In the genomic region with DNA sequence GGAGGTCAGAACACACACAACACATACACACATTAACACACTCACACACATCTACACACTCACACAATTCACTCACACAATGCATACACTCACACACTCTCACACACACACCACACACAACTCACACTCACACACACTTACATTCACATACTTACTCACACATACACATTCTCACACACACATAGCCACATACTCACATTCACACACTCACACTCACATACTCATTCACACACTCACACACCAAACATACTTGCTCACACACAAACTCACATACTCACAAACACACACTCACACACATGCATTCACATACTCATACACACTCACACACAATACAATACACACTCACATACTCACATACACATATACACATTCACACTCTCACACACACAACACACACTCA, we compare ENCODE assay signal across 22 mouse cellular contexts. TPM values are rescaled to one million over a fixed set of nuclear protein-coding genes. Genes with fewer than 3 reads are reported as not detected.
DNase-seq lines count a peak whose midpoint lies in the region; TF ChIP-seq lines count a peak whose summit lies in the region.
"Had no signal": no experiment of that assay in that cellular context is flagged by ENCODE, and none has a peak within 500 bp of the region (broad histone marks: within the 10 kb centered on the region; RNA-seq: fewer than 3 reads in every experiment).

No protein-coding gene starts in this region.

- DNase-seq in left cerebral cortex, adult 2 months (ENCODE audit: extremely low spot score in 1 of 2, low spot score in 2 of 2), result no peak
- no peak for DNase-seq in left cerebral cortex, adult 8-10 months (ENCODE audit: low spot score in 2 of 2)
- DNase-seq in MEL (ENCODE audit: low read depth, low spot score), result no peak
- no peak for DNase-seq in right cerebral cortex, postnatal 25 days
- DNase-seq: adrenal gland, adult 2 months; adrenal gland, postnatal 10 days; adrenal gland, postnatal 25 days; cerebellum, adult 11 months; cerebellum, adult 18-20 months; cerebellum, adult 8-10 months; cerebellum, adult 9-11 months; cerebellum, postnatal 14 days; cerebellum, postnatal 36 days; embryo, embryonic 11 days; forebrain, postnatal 0 days had no signal

- H3K9me3 ChIP-seq in MEL (replicated peaks; ENCODE audit: insufficient read depth, low read length), result no peaks in the 10 kb centered on the region
- H3K9me3 ChIP-seq: embryonic facial prominence, embryonic 13.5 days; embryonic facial prominence, embryonic 15.5 days; forebrain, embryonic 13.5 days; forebrain, embryonic 15.5 days had no signal

- H3K4me3 ChIP-seq in left cerebral cortex, adult 2 months, result no peak overlapping the region
- H3K4me3 ChIP-seq in MEL (ENCODE audit: control insufficient read depth in 1 of 2, insufficient read depth in 1 of 2, low read depth in 2 of 2, low read length in 2 of 2), result no peak overlapping the region
- H3K4me3 ChIP-seq in embryonic fibroblast, embryonic 13.5 days (ENCODE audit: insufficient read depth, low read length), result no peak overlapping the region
- H3K4me3 ChIP-seq: embryonic facial prominence, embryonic 13.5 days; embryonic facial prominence, embryonic 15.5 days; forebrain, embryonic 13.5 days; forebrain, embryonic 15.5 days had no signal

- no peaks in the 10 kb centered on the region for H3K79me2 ChIP-seq in MEL (ENCODE audit: control insufficient read depth, insufficient read depth, low read length, poor library complexity)

- intact Hi-C loops in left cerebral cortex, adult 2 months (cut with DNase I), result no loop called here

- no peak for TF ChIP-seq RAD21 in MEL (IDR thresholded peaks at IDR 0.05; ENCODE audit: low read depth, low read length)

- TF ChIP-seq CTCF in left cerebral cortex, adult 2 months (IDR thresholded peaks at IDR 0.05), result no peak
- no peak for TF ChIP-seq CTCF in MEL (IDR thresholded peaks at IDR 0.05 in 2 of 3, conservative IDR thresholded peaks at IDR 0.05 in 1 of 3; ENCODE audit: control insufficient read depth in 1 of 3, insufficient read depth in 1 of 3, low read depth in 2 of 3, low read length in 3 of 3, poor library complexity in 1 of 3, severe bottlenecking in 1 of 3)
- TF ChIP-seq CTCF in embryonic fibroblast, embryonic 13.5 days (IDR thresholded peaks at IDR 0.05; ENCODE audit: borderline replicate concordance, insufficient read depth, low read length), result 0 out of 2 replicates have a peak, but pooled peaks have one; percentile 3

- H3K9ac ChIP-seq in MEL (ENCODE audit: control insufficient read depth, low read depth, low read length, poor library complexity, severe bottlenecking), result no peak overlapping the region
- H3K9ac ChIP-seq: embryonic facial prominence, embryonic 13.5 days; embryonic facial prominence, embryonic 15.5 days; forebrain, embryonic 13.5 days; forebrain, embryonic 15.5 days; forebrain, postnatal 0 days had no signal

- H3K27ac ChIP-seq in left cerebral cortex, adult 2 months, result 0 out of 2 replicates have a peak overlapping the region, but pooled peaks have one; percentile 5
- no peak overlapping the region for H3K27ac ChIP-seq in MEL (ENCODE audit: control insufficient read depth, low read depth, low read length)
- no peak overlapping the region for H3K27ac ChIP-seq in embryonic fibroblast, embryonic 13.5 days (ENCODE audit: insufficient read depth, low read length)
- H3K27ac ChIP-seq: embryonic facial prominence, embryonic 13.5 days; embryonic facial prominence, embryonic 15.5 days; forebrain, embryonic 13.5 days had no signal

- no peaks in the 10 kb centered on the region for H3K4me1 ChIP-seq in MEL (ENCODE audit: control insufficient read depth in 1 of 2, insufficient read depth in 2 of 2, low read length in 2 of 2)
- H3K4me1 ChIP-seq in embryonic fibroblast, embryonic 13.5 days (ENCODE audit: control insufficient read depth, insufficient read depth, low read length), result no peaks in the 10 kb centered on the region
- H3K4me1 ChIP-seq: embryonic facial prominence, embryonic 13.5 days; embryonic facial prominence, embryonic 15.5 days had no signal

- H3K36me3 ChIP-seq in MEL (ENCODE audit: control insufficient read depth in 1 of 2, insufficient read depth in 2 of 2, low read length in 2 of 2), result no peaks in the 10 kb centered on the region
- H3K36me3 ChIP-seq: embryonic facial prominence, embryonic 13.5 days; embryonic facial prominence, embryonic 15.5 days; forebrain, embryonic 15.5 days had no signal

- TF ChIP-seq EP300 in MEL (IDR thresholded peaks at IDR 0.05; ENCODE audit: low read depth in 1 of 2, low read length in 2 of 2), result no peak

- no peak for TF ChIP-seq POLR2A in MEL (IDR thresholded peaks at IDR 0.05; ENCODE audit: control insufficient read depth in 1 of 2, insufficient read depth in 1 of 2, low read depth in 1 of 2, low read length in 2 of 2, poor library complexity in 1 of 2)
- 0 out of 2 replicates have a peak, but pooled peaks have one; percentile 15 for TF ChIP-seq POLR2A in embryonic fibroblast, embryonic 13.5 days (IDR thresholded peaks at IDR 0.05; ENCODE audit: low read depth, low read length)

- peaks cover 2% of the 10 kb centered on the region in 2 experiments; a peak in 1 of 4 replicates for H3K27me3 ChIP-seq in MEL (ENCODE audit: control insufficient read depth in 1 of 2, insufficient read depth in 2 of 2, low read length in 2 of 2)
- H3K27me3 ChIP-seq: embryonic facial prominence, embryonic 13.5 days; embryonic facial prominence, embryonic 15.5 days; forebrain, embryonic 13.5 days; forebrain, embryonic 15.5 days; Patski had no signal

TF ChIP-seq in MEL, 35 proteins besides CTCF, POLR2A, EP300 and RAD21:
- TF ChIP-seq SIN3A (IDR thresholded peaks at IDR 0.05; ENCODE audit: low read length), result no peak
- TF ChIP-seq GABPA (IDR thresholded peaks at IDR 0.05; ENCODE audit: low read depth, low read length), result no peak
- TF ChIP-seq ZNF384 (IDR thresholded peaks at IDR 0.05; ENCODE audit: low read depth, low read length), result no peak
- TF ChIP-seq MYB (IDR thresholded peaks at IDR 0.05; ENCODE audit: low read depth, low read length), result no peak
- no peak for TF ChIP-seq RCOR1 (IDR thresholded peaks at IDR 0.05; ENCODE audit: low read depth, low read length)
- no peak for TF ChIP-seq CHD1 (IDR thresholded peaks at IDR 0.05; ENCODE audit: low read depth, low read length)
- no peak for TF ChIP-seq NRF1 (IDR thresholded peaks at IDR 0.05; ENCODE audit: insufficient read depth, low read depth, low read length, poor library complexity, severe bottlenecking)
- TF ChIP-seq MAFK (IDR thresholded peaks at IDR 0.05; ENCODE audit: borderline replicate concordance, low read depth, low read length), result no peak
- peak; percentile 96; the same call in 1 of the 2 replicates for TF ChIP-seq POLR2AphosphoS5 (IDR thresholded peaks at IDR 0.05; ENCODE audit: borderline replicate concordance, low read depth, low read length)

RNA-seq across cellular contexts. Expression of a gene that starts 40.7 kb away (rescaled TPM):
- total RNA-seq in left cerebral cortex, adult 2 months (2021), result 100 to 1,000 TPM; 152 TPM
- total RNA-seq in left cerebral cortex, adult 8-10 months (2022), result 100 to 1,000 TPM; 122 to 129 (median 125) TPM
- total RNA-seq in MEL (2012; rRNA removed), result 0.26 and 0.54 TPM in 2 replicates
- polyA plus RNA-seq in MEL (2012; ENCODE audit: insufficient read depth in 1 of 2, insufficient read length in 2 of 2, low read depth in 1 of 2, low replicate concordance in 2 of 2, missing spikeins in 1 of 2), result 1 to 10 TPM in 1 of 2 experiments, not detected in 1; 1.9 TPM
- polyA plus RNA-seq in embryonic fibroblast, embryonic 13.5 days (2011; ENCODE audit: insufficient read length, low read depth, missing spikeins), result 3.6 and 6.5 TPM in 2 replicates
- total RNA-seq: common myeloid progenitor, adult 5-6 weeks had no signal

RNA-seq across cellular contexts. Expression of a gene that starts 53.5 kb away (rescaled TPM):
- total RNA-seq in left cerebral cortex, adult 2 months (2021), result 10 to 100 TPM; 40.0 to 41.5 TPM
- total RNA-seq in left cerebral cortex, adult 8-10 months (2022), result 10 to 100 TPM; 32.7 to 37.5 (median 35.2) TPM
- total RNA-seq in MEL (2012; rRNA removed), result 179 and 202 TPM in 2 replicates
- polyA plus RNA-seq in MEL (2012; ENCODE audit: insufficient read depth in 1 of 2, insufficient read length in 2 of 2, low read depth in 1 of 2, low replicate concordance in 2 of 2, missing spikeins in 1 of 2), result 100 to 1,000 TPM; 136 to 201 TPM
- polyA plus RNA-seq in embryonic fibroblast, embryonic 13.5 days (2011; ENCODE audit: insufficient read length, low read depth, missing spikeins), result 18.6 and 20.3 TPM in 2 replicates

Comparison
In these comparisons a context has a peak if more than half of its experiments do, and no peak if none do; other contexts are left out.
1. RNA of a gene that starts 40.7 kb away (total RNA-seq): 152 TPM in left cerebral cortex, adult 2 months and 122 to 129 TPM in left cerebral cortex, adult 8-10 months; 0.26 to 0.54 TPM in MEL; every median in the first group is over 10 times any median in the second.